Mouse (Mus musculus) right cerebral cortex, postnatal 25 days (tissue): ENCODE data around the gene Carm1.
A peak's percentile ranks its signal among the peaks of the same experiment; 100 is the strongest.

Experiments used
- DNase-seq: peaks from one replicate; pipeline ENCODE4 v3.0.0; 2022

The Carm1 gene

GRCm38 (mm10) chr9:21578226-21578625, 31.5 kb downstream of the Carm1 start:
- no peak for DNase-seq

- no peak for DNase-seq
Observed at GRCm38 (mm10) chr9:21585401-21585800, 38.7 kb downstream of the Carm1 start.

- no peak for DNase-seq
Observed at GRCm38 (mm10) chr9:21587678-21588349, 41.1 kb downstream of the Carm1 start.

GRCm38 (mm10) chr9:21588350-21588749, 41.7 kb downstream of the Carm1 start:
- no peak for DNase-seq

- no peak for DNase-seq
Observed at GRCm38 (mm10) chr9:21589538-21589937, 42.8 kb downstream of the Carm1 start.

GRCm38 (mm10) chr9:21591127-21591830, 44.6 kb downstream of the Carm1 start:
- no peak for DNase-seq

- DNase-seq, result peak; percentile 18
Observed at GRCm38 (mm10) chr9:21591831-21592702, 45.4 kb downstream of the Carm1 start.

- DNase-seq, result peak; percentile 91
Observed at GRCm38 (mm10) chr9:21592703-21593121, 46.0 kb downstream of the Carm1 start, which contains the start of the genes Timm29 and Yipf2. Timm29 (plus strand) TSS chr9:21592722. Yipf2 (minus strand) TSS chr9:21592828.

GRCm38 (mm10) chr9:21593122-21593721, 46.5 kb downstream of the Carm1 start:
- peak; percentile 70 for DNase-seq

GRCm38 (mm10) chr9:21594350-21594749, 47.7 kb downstream of the Carm1 start:
- peak; percentile 22 for DNase-seq

GRCm38 (mm10) chr9:21594838-21595237, 48.1 kb downstream of the Carm1 start:
- DNase-seq, result no peak

GRCm38 (mm10) chr9:21598198-21598597, 51.5 kb downstream of the Carm1 start:
- no peak for DNase-seq

- no peak for DNase-seq
Observed at GRCm38 (mm10) chr9:21600186-21600585, 53.5 kb downstream of the Carm1 start.

GRCm38 (mm10) chr9:21601073-21601472, 54.4 kb downstream of the Carm1 start:
- DNase-seq, result no peak

GRCm38 (mm10) chr9:21601722-21602399, 55.2 kb downstream of the Carm1 start:
- peak; percentile 52 for DNase-seq

GRCm38 (mm10) chr9:21604119-21604518, 57.4 kb downstream of the Carm1 start:
- no peak for DNase-seq

- no peak for DNase-seq
Observed at GRCm38 (mm10) chr9:21605865-21606264, 59.2 kb downstream of the Carm1 start.

- DNase-seq, result no peak
Observed at GRCm38 (mm10) chr9:21606648-21607047, 60.0 kb downstream of the Carm1 start.

- no peak for DNase-seq
Observed at GRCm38 (mm10) chr9:21609861-21610260, 63.2 kb downstream of the Carm1 start.

GRCm38 (mm10) chr9:21614864-21615616, 68.3 kb downstream of the Carm1 start:
- no peak for DNase-seq

GRCm38 (mm10) chr9:21615617-21616231, 69.0 kb downstream of the Carm1 start, which contains the start of gene Smarca4:
Smarca4 (plus strand) TSS chr9:21616169.
- peak; percentile 100 for DNase-seq
